Mouse (Mus musculus) stomach, postnatal 0 days (tissue): ENCODE data around the gene Tex44. TPM values are rescaled to one million over a fixed set of nuclear protein-coding genes. Genes with fewer than 3 reads are reported as not detected.

Experiments used
- ATAC-seq: fragments of 200-750 bp; cut with Nextera tagmentation; 2 replicates; pipeline ENCODE4 v1.8.0; 2017; ENCODE audit not compliant: low FRiP score, low TSS enrichment
- DNase-seq: peaks from one replicate; pipeline ENCODE4 v3.0.0-alpha.2; 2016; ENCODE audit warnings: low spot score
- H3K27ac ChIP-seq: fragments of 300-500 bp; sonication (generic); replicated peaks from 2 replicates; pipeline ENCODE4 v1.5.1; 2014; ENCODE audit warnings: mild to moderate bottlenecking, control low read depth
- H3K27me3 ChIP-seq: fragments of 300-500 bp; sonication (generic); 2 replicates; pipeline ENCODE4 v1.6.1; 2014; ENCODE audit warnings: low read length; ENCODE audit not compliant: control insufficient read depth, insufficient read depth
- H3K36me3 ChIP-seq: fragments of 300-500 bp; sonication (generic); 2 replicates; pipeline ENCODE4 v1.6.1; 2014; ENCODE audit warnings: low read length, mixed read lengths; ENCODE audit not compliant: control insufficient read depth, insufficient read depth
- H3K4me1 ChIP-seq: fragments of 300-500 bp; sonication (generic); replicated peaks from 2 replicates; pipeline ENCODE4 v1.6.1; 2014; ENCODE audit warnings: antibody characterized with exemption; ENCODE audit not compliant: control insufficient read depth, insufficient read depth
- H3K4me2 ChIP-seq: fragments of 300-500 bp; sonication (generic); replicated peaks from 2 replicates; pipeline ENCODE4 v1.6.1; 2014; ENCODE audit warnings: low read depth, mild to moderate bottlenecking, control low read depth, moderate library complexity
- H3K4me3 ChIP-seq: fragments of 300-500 bp; sonication (generic); 2 replicates; pipeline ENCODE4 v1.5.1; 2014; ENCODE audit warnings: low read depth, low read length, control low read depth
- H3K9ac ChIP-seq: fragments of 300-500 bp; sonication (generic); 2 replicates; pipeline ENCODE4 v1.6.1; 2014; ENCODE audit warnings: mild to moderate bottlenecking, low read length, control low read depth, mixed read lengths
- H3K9me3 ChIP-seq: fragments of 300-500 bp; sonication (generic); 2 replicates; pipeline ENCODE4 v1.6.1; 2016; ENCODE audit warnings: low read length; ENCODE audit not compliant: control insufficient read depth
- CTCF ChIP-seq: IDR thresholded peaks from 2 replicates; pipeline ENCODE4 v1.5.1; 2016; ENCODE audit warnings: antibody characterized with exemption, low read depth, mild to moderate bottlenecking, moderate library complexity
- EP300 ChIP-seq: optimal IDR thresholded peaks from 2 replicates; pipeline ENCODE3; 2016; ENCODE audit warnings: antibody characterized with exemption
- WGBS: fragments of 180-500 bp; shearing (Covaris S2); extraction: QIAGEN DNeasy Blood & Tissue Kit; methylation state at CpG from one replicate; pipeline ENCODE4 v1.1.7; 2014; 5-methylcytosine and 5-hydroxymethylcytosine counted together
- polyA plus RNA-seq: library from polyadenylated mRNA; unstranded; fragments of >200 nt; fragmentation: Nextera tagmentation; extraction: Ambion mirVana; gene quantifications from 2 replicates; pipeline ENCODE4 v1.2.1, GENCODE M21; 2015

Gene Tex44
- polyA plus RNA-seq, 1 experiment from 2014 or later, result not detected

DNA sequence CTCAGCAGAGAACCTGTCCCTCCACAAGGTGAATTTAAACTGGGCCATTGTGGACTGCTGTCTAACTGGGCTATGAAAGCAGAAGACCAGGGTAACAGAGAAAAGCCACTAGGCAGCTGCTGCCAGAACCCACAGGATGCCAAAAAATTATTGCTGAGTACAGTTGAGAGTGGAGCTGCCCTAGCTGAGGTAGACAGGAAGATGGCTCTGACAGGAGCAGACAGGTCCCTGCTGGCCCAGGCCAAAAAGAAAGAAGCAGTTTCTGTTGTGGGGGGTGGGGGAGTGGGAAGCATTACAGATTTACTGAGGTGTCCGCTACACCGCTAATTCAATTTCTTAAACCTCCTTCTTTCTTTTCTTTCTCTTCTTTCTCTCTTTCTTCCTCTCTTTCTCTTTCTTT, 16.7 kb upstream of the Tex44 start:
- no peak for TF ChIP-seq CTCF
- no peak for TF ChIP-seq EP300
- Histone ChIP-seq H3K36me3 (no peaks in the 10 kb centered on the region), H3K9me3 (no peaks in the 10 kb centered on the region), H3K4me2 (no peak overlapping the region), H3K27me3 (no peaks in the 10 kb centered on the region), H3K4me3 (no peak overlapping the region), H3K9ac (no peak overlapping the region), H3K4me1 (no peaks in the 10 kb centered on the region), H3K27ac (no peak overlapping the region)
- ATAC-seq (no peak), DNase-seq (no peak)
- 63% methylated on average over 2 of the region's 2 CpGs for WGBS

DNA sequence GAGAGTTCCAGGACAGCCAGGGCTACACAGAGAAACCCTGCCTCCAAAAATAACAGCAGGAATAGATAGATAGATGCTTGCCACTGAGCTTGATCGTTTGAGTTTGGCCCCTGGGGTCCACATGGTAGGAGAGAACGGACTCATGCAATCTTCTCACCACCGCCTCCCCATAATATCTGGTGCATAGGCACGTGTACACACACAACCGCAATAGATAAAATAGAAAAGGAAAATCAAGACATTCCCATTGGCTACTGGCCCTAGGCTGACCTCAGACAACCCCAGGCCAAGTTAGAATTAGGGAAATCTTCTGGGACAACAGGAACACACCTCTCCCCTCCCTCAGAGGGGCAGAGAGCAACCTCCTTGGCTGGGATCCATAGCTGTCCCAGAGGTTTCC, 11.4 kb upstream of the Tex44 start:
- Histone ChIP-seq H3K4me3 (no peak overlapping the region), H3K27me3 (no peaks in the 10 kb centered on the region), H3K9ac (no peak overlapping the region), H3K4me2 (no peak overlapping the region), H3K27ac (no peak overlapping the region), H3K9me3 (no peaks in the 10 kb centered on the region), H3K36me3 (no peaks in the 10 kb centered on the region), H3K4me1 (no peaks in the 10 kb centered on the region)
- ATAC-seq, result no peak
- no peak for TF ChIP-seq EP300
- no peak for TF ChIP-seq CTCF
- DNase-seq, result no peak
- WGBS, result 73% methylated on average over 5 of the region's 5 CpGs

DNA sequence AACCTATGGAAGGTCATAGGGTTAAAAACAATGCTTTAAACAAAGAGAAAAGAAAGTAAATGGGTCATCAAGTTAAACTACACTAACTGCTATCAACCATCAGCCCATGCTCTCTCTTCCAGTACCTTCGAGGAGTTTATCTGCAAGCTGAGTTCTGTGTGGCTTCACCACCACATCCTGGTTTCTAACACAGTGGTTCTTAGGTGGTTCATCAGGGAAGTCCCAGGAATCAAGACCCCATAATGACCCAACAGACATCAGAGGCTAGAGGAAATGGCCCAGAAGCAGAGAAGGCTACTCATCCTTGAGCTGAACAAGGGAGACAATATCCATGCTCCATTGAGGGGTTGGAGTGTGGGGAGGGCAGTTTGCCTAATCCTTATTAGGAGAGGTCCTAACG, 11.0 kb upstream of the Tex44 start:
- no peaks in the 10 kb centered on the region for H3K27me3 ChIP-seq
- H3K4me3 ChIP-seq, result no peak overlapping the region
- no peak overlapping the region for H3K4me2 ChIP-seq
- no peak for ATAC-seq
- no peak for DNase-seq
- 59% methylated on average over 2 of the region's 2 CpGs for WGBS
- no peaks in the 10 kb centered on the region for H3K4me1 ChIP-seq
- no peak for TF ChIP-seq CTCF
- TF ChIP-seq EP300, result no peak
- H3K9me3 ChIP-seq, result no peaks in the 10 kb centered on the region
- no peaks in the 10 kb centered on the region for H3K36me3 ChIP-seq
- no peak overlapping the region for H3K27ac ChIP-seq
- H3K9ac ChIP-seq, result no peak overlapping the region

DNA sequence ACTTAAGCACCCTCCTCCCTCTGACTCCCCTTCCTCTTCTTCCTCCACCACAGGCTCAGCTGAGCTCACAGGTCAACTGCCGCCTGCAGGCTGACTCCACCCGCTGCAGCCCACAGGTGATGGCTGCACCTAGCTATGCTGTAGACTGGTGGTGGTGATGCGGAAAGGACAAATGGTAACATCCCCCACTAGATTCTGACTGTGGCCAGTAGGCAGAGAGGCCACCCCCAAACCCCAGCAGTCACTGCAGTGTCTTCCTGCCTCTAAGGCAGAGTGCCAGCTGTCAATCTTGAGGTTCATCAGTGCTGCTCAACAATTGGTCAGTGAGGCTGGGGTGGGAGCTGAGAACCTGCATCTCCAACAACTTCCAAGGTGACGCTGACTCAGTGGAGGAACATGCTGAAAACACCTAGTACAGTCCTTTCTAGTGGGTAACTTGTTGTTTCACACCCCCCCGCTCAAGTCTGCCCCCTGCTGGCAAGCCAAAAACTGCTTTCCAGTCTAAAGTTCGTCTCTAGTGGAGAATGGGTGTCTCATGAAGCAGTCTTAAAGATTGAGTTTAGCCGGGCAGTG, 10.4 kb upstream of the Tex44 start:
- DNase-seq (peak; percentile 38), ATAC-seq (peak; percentile 55)
- H3K36me3 ChIP-seq, result no peaks in the 10 kb centered on the region
- no peak overlapping the region for H3K27ac ChIP-seq
- no peaks in the 10 kb centered on the region for H3K9me3 ChIP-seq
- no peaks in the 10 kb centered on the region for H3K4me1 ChIP-seq
- H3K9ac ChIP-seq, result no peak overlapping the region
- H3K4me2 ChIP-seq, result no peak overlapping the region
- TF ChIP-seq CTCF, result peak; percentile 60
- no peak for TF ChIP-seq EP300
- no peak overlapping the region for H3K4me3 ChIP-seq
- H3K27me3 ChIP-seq, result no peaks in the 10 kb centered on the region
- WGBS, result 57% methylated on average over 7 of the region's 7 CpGs

DNA sequence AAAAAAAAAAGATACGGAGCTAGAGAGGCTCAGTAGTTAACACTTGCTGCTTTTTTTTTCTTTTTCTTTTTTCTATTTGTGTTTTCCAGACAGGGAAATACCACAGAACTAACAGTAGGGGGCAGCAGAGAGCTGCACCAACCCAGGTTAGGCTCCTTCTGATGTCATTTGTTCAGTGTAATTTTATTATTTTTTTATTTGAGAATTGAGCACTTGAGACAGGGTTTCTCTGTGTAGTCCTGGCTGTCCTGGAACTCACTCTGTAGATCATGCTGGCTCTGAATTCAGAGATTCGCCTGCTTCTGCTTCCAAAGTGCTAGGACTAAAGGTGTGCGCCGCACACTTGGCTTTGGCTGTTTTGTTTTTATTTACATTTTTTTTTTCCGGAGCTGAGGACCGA, 9.8 kb upstream of the Tex44 start:
- Histone ChIP-seq H3K9ac (no peak overlapping the region), H3K4me1 (no peaks in the 10 kb centered on the region), H3K27ac (no peak overlapping the region), H3K9me3 (no peaks in the 10 kb centered on the region), H3K27me3 (no peaks in the 10 kb centered on the region), H3K36me3 (no peaks in the 10 kb centered on the region), H3K4me3 (no peak overlapping the region), H3K4me2 (no peak overlapping the region)
- ATAC-seq, result no peak
- DNase-seq, result no peak
- 65% methylated on average over 6 of the region's 6 CpGs for WGBS
- TF ChIP-seq EP300 (no peak), CTCF (peak; percentile 83)

DNA sequence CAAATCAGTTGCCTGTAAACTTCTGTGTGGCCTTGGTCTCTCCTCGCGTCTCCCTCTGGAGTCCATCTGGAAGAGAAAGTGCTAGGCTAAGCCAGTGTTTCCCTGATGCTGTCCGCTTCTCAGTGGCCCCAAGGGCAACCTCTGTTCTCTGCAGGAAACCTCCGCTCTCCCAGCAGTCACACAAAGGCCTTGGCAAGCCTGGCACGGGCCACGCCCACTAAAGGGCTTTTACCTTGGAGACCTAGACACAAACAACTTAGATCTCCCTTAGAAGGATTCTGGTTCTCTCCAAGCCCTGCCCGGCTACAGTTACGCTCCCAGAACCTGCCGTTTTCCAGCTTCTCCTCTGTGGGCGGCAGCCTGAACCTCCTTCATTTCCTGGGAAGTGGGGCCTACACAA, 5.1 kb upstream of the Tex44 start:
- peak; percentile 46 for ATAC-seq
- Histone ChIP-seq H3K4me3 (no peak overlapping the region), H3K27me3 (no peaks in the 10 kb centered on the region), H3K4me2 (no peak overlapping the region), H3K9me3 (no peaks in the 10 kb centered on the region), H3K9ac (no peak overlapping the region), H3K27ac (peak overlapping the region; percentile 53; the same call in 1 of the 2 replicates), H3K4me1 (no peaks in the 10 kb centered on the region), H3K36me3 (no peaks in the 10 kb centered on the region)
- peak; percentile 79 for DNase-seq
- TF ChIP-seq EP300 (no peak), CTCF (no peak)
- 29% methylated on average over 10 of the region's 10 CpGs for WGBS
